8 mouse cellular contexts compared by ENCODE assay signal in the genomic region with DNA sequence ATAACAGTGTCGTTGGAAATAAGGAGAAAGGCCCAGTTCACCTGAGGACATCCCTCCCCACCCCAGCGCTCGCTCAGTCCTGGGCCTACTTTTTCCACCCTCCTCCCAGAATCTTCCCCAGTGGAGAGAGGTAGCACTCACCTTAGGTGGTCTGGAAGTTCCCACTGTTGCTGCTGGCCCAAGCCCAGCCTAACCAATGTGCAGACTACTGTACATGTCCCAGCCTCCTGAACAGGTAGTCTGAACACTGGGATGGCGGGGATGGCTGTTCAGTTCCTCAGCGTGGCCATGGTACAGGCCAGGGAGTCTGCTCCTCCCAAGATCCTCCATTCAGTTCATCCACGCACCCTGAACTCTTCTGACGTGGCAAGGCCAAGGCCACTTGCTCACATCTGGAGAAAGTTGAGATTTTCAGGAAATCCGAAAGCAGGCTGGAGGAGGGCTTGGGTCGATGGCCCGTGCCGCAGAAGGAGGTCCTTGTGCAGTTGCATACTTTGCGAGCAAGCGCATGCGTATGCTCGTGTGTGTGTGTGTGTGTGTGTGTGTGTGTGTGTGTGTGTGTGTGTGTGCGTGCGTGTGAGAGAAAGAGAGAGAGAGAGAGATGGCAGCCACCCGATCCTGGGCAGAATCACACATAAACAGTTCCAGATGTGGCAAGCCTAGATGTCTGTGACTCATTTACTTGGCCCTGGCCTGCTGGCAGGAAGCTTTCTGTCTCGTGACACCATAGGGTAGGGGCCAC. TPM values are rescaled to one million over a fixed set of nuclear protein-coding genes. Genes with fewer than 3 reads are reported as not detected.
DNase-seq lines count a peak whose midpoint lies in the region; ATAC-seq lines count a peak whose summit lies in the region.

No protein-coding gene starts in this region.

- no peak overlapping the region for H3K9ac ChIP-seq in intestine, embryonic 15.5 days
- no peak overlapping the region for H3K9ac ChIP-seq in intestine, embryonic 16.5 days (ENCODE audit: low read depth, low read length)
- no peak overlapping the region for H3K9ac ChIP-seq in midbrain, embryonic 13.5 days (replicated peaks)

- no peak overlapping the region for H3K27ac ChIP-seq in intestine, embryonic 15.5 days
- no peak overlapping the region for H3K27ac ChIP-seq in intestine, embryonic 16.5 days (ENCODE audit: low read length)
- no peak overlapping the region for H3K27ac ChIP-seq in midbrain, embryonic 13.5 days

- no peaks in the 10 kb centered on the region for H3K4me1 ChIP-seq in intestine, embryonic 15.5 days (replicated peaks)
- H3K4me1 ChIP-seq in intestine, embryonic 16.5 days (ENCODE audit: control insufficient read depth, insufficient read depth, low read length): no peaks in the 10 kb centered on the region
- no peaks in the 10 kb centered on the region for H3K4me1 ChIP-seq in midbrain, embryonic 13.5 days (replicated peaks)

- intact Hi-C loops in gastrocnemius, postnatal 36 days (cut with DNase I): no loop called here

- H3K9me3 ChIP-seq in intestine, embryonic 15.5 days: no peaks in the 10 kb centered on the region
- no peaks in the 10 kb centered on the region for H3K9me3 ChIP-seq in intestine, embryonic 16.5 days (ENCODE audit: control insufficient read depth, low read length)
- H3K9me3 ChIP-seq in midbrain, embryonic 13.5 days: no peaks in the 10 kb centered on the region

- H3K4me3 ChIP-seq in intestine, embryonic 15.5 days (replicated peaks): no peak overlapping the region
- H3K4me3 ChIP-seq in intestine, embryonic 16.5 days (ENCODE audit: low read length): no peak overlapping the region
- H3K4me3 ChIP-seq in midbrain, embryonic 13.5 days (replicated peaks): no peak overlapping the region

- DNase-seq in adrenal gland, postnatal 14 days: peak; percentile 64
- DNase-seq in gastrocnemius, postnatal 36 days: peak; percentile 70 to 76
- DNase-seq in lung, postnatal 25 days (ENCODE audit: low spot score): peak; percentile 23
- no peak for DNase-seq in left cerebral cortex, adult 9 months (ENCODE audit: low spot score in 2 of 2)
- no peak for DNase-seq in layer of hippocampus, postnatal 25 days (ENCODE audit: extremely low spot score in 1 of 2, low spot score in 1 of 2)

- ATAC-seq in intestine, embryonic 15.5 days: peak; percentile 15; the same call in 1 of the 2 replicates
- no peak for ATAC-seq in intestine, embryonic 16.5 days
- ATAC-seq in midbrain, embryonic 13.5 days: no peak

- H3K27me3 ChIP-seq in intestine, embryonic 15.5 days (replicated peaks): no peaks in the 10 kb centered on the region
- H3K27me3 ChIP-seq in intestine, embryonic 16.5 days (replicated peaks; ENCODE audit: control insufficient read depth, insufficient read depth, low read length): no peaks in the 10 kb centered on the region
- H3K27me3 ChIP-seq in midbrain, embryonic 13.5 days: no peaks in the 10 kb centered on the region

- peaks cover 13% of the 10 kb centered on the region for H3K36me3 ChIP-seq in intestine, embryonic 15.5 days
- peaks cover 12% of the 10 kb centered on the region; the same call in 1 of the 2 replicates for H3K36me3 ChIP-seq in intestine, embryonic 16.5 days (ENCODE audit: control insufficient read depth, insufficient read depth, low read length)
- peaks cover 58% of the 10 kb centered on the region for H3K36me3 ChIP-seq in midbrain, embryonic 13.5 days

- no peak overlapping the region for H3K4me2 ChIP-seq in intestine, embryonic 15.5 days (replicated peaks)
- H3K4me2 ChIP-seq in intestine, embryonic 16.5 days (ENCODE audit: low read depth, low read length): no peak overlapping the region
- no peak overlapping the region for H3K4me2 ChIP-seq in midbrain, embryonic 13.5 days (replicated peaks)

- 84% methylated on average over 19 of the region's 19 CpGs for WGBS in intestine, embryonic 15.5 days
- WGBS in intestine, embryonic 16.5 days: 80% methylated on average over 19 of the region's 19 CpGs
- WGBS in midbrain, embryonic 13.5 days: 92% methylated on average over 19 of the region's 19 CpGs

RNA-seq across cellular contexts. Expression of a gene that starts 13.6 kb away (rescaled TPM):
- polyA plus RNA-seq in intestine, embryonic 15.5 days (2015; fragmentation: Nextera tagmentation; extraction: Ambion mirVana): 77.7 and 84.5 TPM in 2 replicates
- polyA plus RNA-seq in intestine, embryonic 16.5 days (2015; fragmentation: Nextera tagmentation; extraction: Ambion mirVana): 72.6 and 79.7 TPM in 2 replicates
- 26.3 and 29.5 TPM in 2 replicates for total RNA-seq in adrenal gland, postnatal 14 days (2021)
- 10 to 100 TPM; 24.4 to 34.9 TPM for total RNA-seq in gastrocnemius, postnatal 36 days (2021)
- polyA plus RNA-seq in midbrain, embryonic 13.5 days (2015; fragmentation: Nextera tagmentation; extraction: Ambion mirVana): 57.2 and 60.3 TPM in 2 replicates
- total RNA-seq in layer of hippocampus, postnatal 25 days (2021): 10 to 100 TPM; 12.9 to 14.0 TPM

RNA-seq across cellular contexts. Expression of a gene that starts 29.5 kb away (rescaled TPM):
- polyA plus RNA-seq in intestine, embryonic 15.5 days (2015; fragmentation: Nextera tagmentation; extraction: Ambion mirVana): 2.5 and 3.0 TPM in 2 replicates
- polyA plus RNA-seq in intestine, embryonic 16.5 days (2015; fragmentation: Nextera tagmentation; extraction: Ambion mirVana): 2.1 and 3.2 TPM in 2 replicates
- 2.4 and 8.7 TPM in 2 replicates for total RNA-seq in adrenal gland, postnatal 14 days (2021)
- under 1 TPM; 0.59 to 0.72 TPM for total RNA-seq in gastrocnemius, postnatal 36 days (2021)
- 5.1 and 6.3 TPM in 2 replicates for polyA plus RNA-seq in midbrain, embryonic 13.5 days (2015; fragmentation: Nextera tagmentation; extraction: Ambion mirVana)
- under 1 TPM; 0.47 to 0.61 TPM for total RNA-seq in layer of hippocampus, postnatal 25 days (2021)

RNA-seq across cellular contexts. Expression of a gene that starts 50.2 kb away (rescaled TPM):
- 41.4 and 42.2 TPM in 2 replicates for polyA plus RNA-seq in intestine, embryonic 15.5 days (2015; fragmentation: Nextera tagmentation; extraction: Ambion mirVana)
- 14.3 and 15.1 TPM in 2 replicates for polyA plus RNA-seq in intestine, embryonic 16.5 days (2015; fragmentation: Nextera tagmentation; extraction: Ambion mirVana)
- total RNA-seq in adrenal gland, postnatal 14 days (2021): 47.1 and 62.2 TPM in 2 replicates
- 10 to 100 TPM; 63.0 to 65.2 TPM for total RNA-seq in gastrocnemius, postnatal 36 days (2021)
- polyA plus RNA-seq in midbrain, embryonic 13.5 days (2015; fragmentation: Nextera tagmentation; extraction: Ambion mirVana): 32.1 and 39.6 TPM in 2 replicates
- 10 to 100 TPM; 70.0 to 78.1 TPM for total RNA-seq in layer of hippocampus, postnatal 25 days (2021)

Comparison
In these comparisons a context has a peak if more than half of its experiments do, and no peak if none do; other contexts are left out.
1. DNase-seq: peak in adrenal gland, postnatal 14 days (single experiment), gastrocnemius, postnatal 36 days (2 of 2) and lung, postnatal 25 days (single experiment); none in left cerebral cortex, adult 9 months (0 of 2) and layer of hippocampus, postnatal 25 days (0 of 2).